Mouse (Mus musculus) bone marrow, adult 2 months (tissue): ENCODE results near the gene Tenm3. TPM values are rescaled to one million over a fixed set of nuclear protein-coding genes. Genes with fewer than 3 reads are reported as not detected.

Experiments
- H3K27ac ChIP-seq: fragments of 200-500 bp; 2 replicates; pipeline ENCODE4 v1.5.1; 2012; ENCODE audit warnings: low read depth, mild to moderate bottlenecking, control low read depth, inconsistent platforms, low read length; ENCODE audit not compliant: control insufficient read depth, poor library complexity, insufficient read depth
- H3K4me1 ChIP-seq: fragments of 200-500 bp; 2 replicates; pipeline ENCODE4 v1.6.1; 2011; ENCODE audit warnings: low read length; ENCODE audit not compliant: control insufficient read depth, insufficient read depth
- H3K4me3 ChIP-seq: fragments of 200-500 bp; replicated peaks from 2 replicates; pipeline ENCODE3; 2011; ENCODE audit warnings: mild to moderate bottlenecking, low read depth, low read length, control low read depth; ENCODE audit not compliant: control insufficient read depth
- CTCF ChIP-seq: fragments of 200-500 bp; IDR thresholded peaks from 2 replicates; pipeline ENCODE4 v1.5.1; 2011; ENCODE audit warnings: low read length, control low read depth; ENCODE audit not compliant: control insufficient read depth, insufficient read depth
- POLR2A ChIP-seq: fragments of 200-500 bp; IDR thresholded peaks from 2 replicates; pipeline ENCODE4 v1.6.1; 2011; ENCODE audit warnings: low read depth, mild to moderate bottlenecking, control low read depth, low read length, borderline replicate concordance; ENCODE audit not compliant: control insufficient read depth
- WGBS: fragments of 180-500 bp; shearing (Covaris S2); methylation state at CpG from one replicate; pipeline ENCODE4 v1.1.7; 2018; 5-methylcytosine and 5-hydroxymethylcytosine counted together
- polyA plus RNA-seq: library from polyadenylated mRNA; stranded (reverse); fragments of >200 nt; gene quantifications from 2 replicates; pipeline ENCODE4 v1.2.4, GENCODE M21; 2011; ENCODE audit warnings: low replicate concordance; ENCODE audit not compliant: missing spikeins, insufficient read depth, insufficient read length

Gene Tenm3
- polyA plus RNA-seq, 1 experiment: 0.45 TPM

DNA sequence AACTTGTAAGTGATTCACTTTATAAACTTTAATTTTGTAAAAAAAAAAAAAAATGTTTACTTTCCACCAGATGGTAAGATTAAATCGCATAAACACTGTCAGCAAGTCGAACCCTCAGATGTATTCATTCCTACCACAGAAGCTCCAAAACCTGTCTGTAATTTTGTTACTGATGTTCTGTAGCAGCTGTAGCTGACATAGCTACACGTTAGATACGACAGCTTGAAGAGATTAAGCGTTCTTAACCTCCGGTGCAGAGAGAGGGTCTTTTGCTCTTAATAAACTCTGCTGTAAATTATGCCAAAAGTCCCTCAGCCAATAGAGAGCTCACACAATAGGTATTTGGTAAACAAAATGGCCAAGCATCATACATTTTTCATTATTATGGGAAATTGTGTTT, 23.8 kb downstream of the Tenm3 start:
- no peak overlapping the region for H3K27ac ChIP-seq
- no peaks in the 10 kb centered on the region for H3K4me1 ChIP-seq
- TF ChIP-seq POLR2A (no peak), CTCF (no peak)
- no peak overlapping the region for H3K4me3 ChIP-seq
- 76% methylated on average over 6 of the region's 6 CpGs for WGBS

DNA sequence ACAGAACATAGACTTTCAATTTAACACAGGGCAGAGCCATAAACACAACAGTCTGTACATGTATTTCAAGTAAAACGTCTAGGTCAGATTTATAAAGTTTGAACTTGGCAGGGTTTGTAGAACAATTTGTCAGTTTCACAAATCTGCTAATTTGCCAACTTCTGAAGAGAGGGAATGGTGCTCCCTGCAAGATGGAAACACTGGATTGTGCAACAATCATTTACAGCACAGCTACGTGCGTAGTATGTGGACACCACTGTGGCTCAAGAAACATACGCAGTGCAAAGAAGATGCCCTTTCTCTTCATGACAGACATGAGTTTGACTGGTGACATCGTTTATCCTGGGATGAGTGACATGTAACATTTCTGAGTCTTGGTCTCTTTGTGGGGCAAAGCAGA, 24.4 kb downstream of the Tenm3 start:
- TF ChIP-seq POLR2A: no peak
- no peak for TF ChIP-seq CTCF
- WGBS: 74% methylated on average over 5 of the region's 5 CpGs
- no peak overlapping the region for H3K4me3 ChIP-seq
- no peak overlapping the region for H3K27ac ChIP-seq
- no peaks in the 10 kb centered on the region for H3K4me1 ChIP-seq

DNA sequence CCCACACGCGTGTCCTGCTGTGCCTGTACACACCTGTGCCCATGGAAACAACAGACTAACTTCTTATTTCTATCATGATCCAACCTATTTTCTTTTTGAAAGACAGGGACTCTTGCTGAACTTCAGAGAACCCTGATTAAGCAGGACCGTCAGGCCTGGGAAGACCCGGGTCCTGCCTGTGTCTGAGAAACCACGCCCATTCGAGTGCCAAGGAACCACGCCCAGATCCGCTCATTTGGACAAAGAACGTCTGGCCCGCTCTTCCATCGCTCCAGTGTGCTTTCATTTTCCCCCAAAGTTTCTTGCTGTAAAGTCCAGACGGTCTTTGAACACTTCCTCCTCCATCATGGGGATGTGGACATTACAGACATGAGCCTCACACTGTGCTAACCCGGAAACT, 26.8 kb downstream of the Tenm3 start:
- TF ChIP-seq POLR2A: no peak
- Histone ChIP-seq H3K4me1 (no peaks in the 10 kb centered on the region), H3K4me3 (no peak overlapping the region), H3K27ac (no peak overlapping the region)
- WGBS: 41% methylated on average over 13 of the region's 13 CpGs

DNA sequence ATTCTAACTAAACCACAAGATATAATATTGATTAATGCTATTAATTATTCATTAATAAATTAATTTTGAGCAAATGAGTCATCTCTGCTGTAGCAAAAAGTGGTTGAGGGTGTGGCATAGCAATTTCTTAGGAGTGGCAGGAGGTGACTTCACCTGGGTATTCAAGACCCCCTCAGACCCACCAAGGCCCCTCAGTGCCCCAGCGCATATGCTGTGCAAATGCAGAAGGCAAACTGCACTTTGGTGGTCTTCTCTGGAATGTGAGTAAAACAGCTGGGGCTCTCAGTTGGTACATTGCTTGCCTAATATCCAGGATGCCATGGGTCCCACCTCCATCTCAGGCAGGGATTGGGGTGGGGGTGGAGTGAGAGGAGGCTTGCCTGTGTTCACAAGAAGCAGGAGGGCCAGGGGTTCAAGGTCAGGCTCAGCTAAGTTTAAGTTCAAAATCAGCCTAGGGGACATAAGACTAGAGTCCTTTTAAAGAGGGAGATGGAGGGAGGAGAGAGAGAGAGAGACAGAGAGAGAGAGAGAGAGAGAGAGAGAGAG, 31.5 kb downstream of the Tenm3 start:
- H3K27ac ChIP-seq: no peak overlapping the region
- no peaks in the 10 kb centered on the region for H3K4me1 ChIP-seq
- 73% methylated on average over 1 of the region's 1 CpGs for WGBS
- TF ChIP-seq POLR2A (no peak), CTCF (no peak)
- H3K4me3 ChIP-seq: no peak overlapping the region

DNA sequence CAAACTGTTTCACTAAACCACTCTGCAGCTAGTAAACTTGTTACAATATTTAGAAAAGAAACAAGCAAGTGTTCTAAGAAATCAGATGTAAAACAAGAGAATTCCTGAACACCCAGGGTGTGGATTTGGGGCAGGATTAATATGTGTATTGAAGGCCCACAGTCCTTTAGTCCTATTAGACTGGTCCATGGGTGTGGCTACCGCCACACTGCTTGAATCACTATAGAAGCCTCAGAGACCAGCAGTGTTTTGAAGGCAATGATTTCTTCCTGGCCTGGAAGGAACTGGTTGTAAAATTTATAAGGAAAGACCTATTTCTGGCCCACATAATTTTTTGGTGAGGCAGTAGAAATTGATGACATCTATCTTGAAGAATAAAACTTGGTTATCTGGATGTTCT, 33.1 kb downstream of the Tenm3 start:
- no peak overlapping the region for H3K27ac ChIP-seq
- no peak overlapping the region for H3K4me3 ChIP-seq
- H3K4me1 ChIP-seq: no peaks in the 10 kb centered on the region
- 83% methylated on average over 1 of the region's 1 CpGs for WGBS
- no peak for TF ChIP-seq POLR2A
- no peak for TF ChIP-seq CTCF

DNA sequence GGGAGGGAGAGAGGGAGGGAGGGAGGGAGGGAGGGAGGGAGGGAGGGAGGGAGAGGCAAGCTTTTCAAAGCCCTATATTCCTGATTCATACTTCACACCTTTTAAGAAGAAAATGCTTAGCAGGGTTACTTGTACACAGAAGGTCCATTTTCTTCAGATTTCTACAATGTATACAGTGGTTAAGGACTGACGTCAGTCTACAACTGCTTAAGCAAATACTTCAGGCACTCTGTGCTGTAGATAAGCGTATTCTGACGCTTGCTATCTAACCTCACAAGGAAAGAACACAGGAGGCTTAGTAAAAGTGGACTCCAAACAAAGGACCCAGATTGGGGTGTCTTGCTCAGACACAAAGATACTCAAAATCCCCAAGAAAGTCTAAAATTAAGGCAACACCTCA, 34.6 kb downstream of the Tenm3 start:
- no peaks in the 10 kb centered on the region for H3K4me1 ChIP-seq
- WGBS: 71% methylated on average over 3 of the region's 3 CpGs
- H3K27ac ChIP-seq: no peak overlapping the region
- no peak overlapping the region for H3K4me3 ChIP-seq
- TF ChIP-seq CTCF (no peak), POLR2A (no peak)

DNA sequence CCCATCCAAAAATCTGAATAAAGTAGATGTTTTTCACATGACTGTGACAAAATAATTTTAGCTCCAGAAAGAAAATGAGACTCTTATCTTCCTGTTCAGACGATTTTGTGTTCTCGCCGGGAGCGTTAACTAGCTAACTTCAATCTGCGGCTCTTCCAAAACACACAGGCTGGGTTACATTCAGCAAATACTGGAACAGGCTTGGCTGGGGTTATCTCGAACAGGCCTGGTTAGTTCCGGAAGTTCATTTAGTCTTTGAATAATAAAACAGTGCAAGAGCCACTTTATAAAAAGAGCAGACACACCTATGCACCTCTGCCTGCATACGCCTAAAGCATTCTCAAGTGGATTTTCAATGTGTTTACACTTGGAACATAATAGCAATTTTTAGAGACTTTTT, 40.7 kb downstream of the Tenm3 start:
- H3K4me1 ChIP-seq: no peaks in the 10 kb centered on the region
- no peak overlapping the region for H3K4me3 ChIP-seq
- TF ChIP-seq POLR2A (no peak), CTCF (no peak)
- H3K27ac ChIP-seq: no peak overlapping the region
- whole genome bisulfite sequencing: 84% methylated on average over 8 of the region's 8 CpGs

DNA sequence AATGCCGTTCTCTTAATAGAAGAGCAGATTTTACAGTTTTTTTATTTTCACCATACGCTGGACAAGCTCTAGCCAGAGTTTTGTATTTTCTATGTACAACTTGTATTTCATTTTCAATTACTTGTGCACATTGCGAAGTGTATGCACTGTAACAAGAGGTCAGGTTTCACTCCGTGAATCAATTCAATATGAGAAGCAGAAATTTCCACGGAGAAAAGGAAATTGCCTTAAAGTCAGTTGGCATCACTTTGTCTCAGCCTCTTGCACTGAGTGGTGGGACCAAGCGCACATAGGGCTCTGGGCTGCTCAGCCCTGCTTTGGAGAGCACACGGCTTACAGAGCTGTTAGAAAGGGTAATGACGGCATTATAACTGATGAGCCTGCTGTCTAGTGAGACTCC, 41.5 kb downstream of the Tenm3 start:
- no peaks in the 10 kb centered on the region for H3K4me1 ChIP-seq
- 77% methylated on average over 8 of the region's 8 CpGs for WGBS
- H3K27ac ChIP-seq: no peak overlapping the region
- H3K4me3 ChIP-seq: no peak overlapping the region
- TF ChIP-seq POLR2A (no peak), CTCF (no peak)

DNA sequence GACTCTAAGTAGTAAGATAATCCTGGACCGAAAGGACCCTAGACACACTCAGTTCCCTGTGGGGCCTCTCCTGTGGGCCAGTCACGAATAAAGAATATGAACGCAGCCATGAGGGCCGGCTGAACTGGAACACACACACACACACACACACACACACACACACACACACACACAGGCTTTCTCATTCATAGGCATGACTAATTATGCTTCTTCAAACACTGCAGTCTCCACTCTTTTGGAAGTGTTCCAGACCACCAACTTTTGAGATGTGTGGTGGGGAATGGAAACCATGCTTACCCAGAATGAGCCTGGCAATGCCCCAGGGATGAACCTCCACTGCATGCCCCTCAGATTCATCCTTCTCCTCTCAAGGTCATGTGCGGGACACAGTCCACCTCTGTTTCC, 45.8 kb downstream of the Tenm3 start:
- TF ChIP-seq CTCF (no peak), POLR2A (no peak)
- Histone ChIP-seq H3K4me1 (no peaks in the 10 kb centered on the region), H3K27ac (no peak overlapping the region), H3K4me3 (no peak overlapping the region)
- 85% methylated on average over 5 of the region's 5 CpGs for WGBS
